Mouse (Mus musculus): ENCODE data around the gene Dpysl5. TPM values are rescaled to one million over a fixed set of nuclear protein-coding genes. Genes with fewer than 3 reads are reported as not detected.

The Dpysl5 gene
- polyA plus RNA-seq, 1 experiment from 2014 or later: 7.2 TPM

DNA sequence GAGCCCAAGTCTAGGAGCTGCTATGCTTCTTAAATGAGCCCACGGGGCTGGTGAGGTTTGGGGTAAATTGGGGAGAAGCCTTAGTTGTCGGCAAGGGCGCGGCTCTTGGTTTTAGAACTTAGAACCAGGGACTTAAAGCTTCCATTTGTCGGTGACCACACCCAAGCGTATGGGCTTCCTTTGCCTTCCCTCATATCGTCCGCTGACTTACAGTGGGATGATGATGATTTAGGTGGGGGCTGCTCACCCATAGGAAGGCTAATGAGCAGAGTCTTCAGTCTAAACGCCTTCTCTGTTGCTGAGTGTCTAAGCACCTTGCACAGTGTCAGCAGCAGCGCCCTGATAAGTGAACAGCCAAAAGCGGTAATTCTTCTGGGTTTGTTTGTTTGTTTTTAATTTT is 2.3 kb downstream of the Dpysl5 start:
- peak overlapping the region; percentile 24; the same call in 1 of the 2 replicates for H3K9ac ChIP-seq (ENCODE audit: low read depth, low read length)

DNA sequence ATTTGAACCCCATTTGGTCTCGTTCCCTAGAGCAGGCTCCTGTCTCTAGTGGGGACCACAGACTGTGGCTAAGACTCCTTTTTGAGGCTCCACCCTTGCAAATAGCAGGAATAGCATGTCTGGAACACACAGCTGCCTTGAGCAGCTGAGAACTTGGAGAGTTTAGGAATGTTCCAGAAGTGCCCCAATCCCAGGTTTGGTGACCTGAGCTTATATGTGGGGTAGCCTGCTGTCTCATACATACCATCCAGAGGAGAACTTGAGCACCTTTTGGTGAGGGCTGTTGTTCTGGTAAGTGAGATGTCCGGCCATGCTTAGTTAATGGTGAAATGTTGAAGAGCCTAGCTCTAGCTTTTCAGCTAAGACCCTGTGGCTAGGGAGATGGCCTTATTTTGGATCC is 4.9 kb downstream of the Dpysl5 start:
- no peak overlapping the region for H3K4me2 ChIP-seq (replicated peaks; ENCODE audit: low read depth, low read length)
- H3K9ac ChIP-seq (ENCODE audit: low read depth, low read length): no peak overlapping the region
- 91% methylated on average over 2 of the region's 2 CpGs for WGBS
- no peak for ATAC-seq (ENCODE audit: low FRiP score, low TSS enrichment)
- no peaks in the 10 kb centered on the region for H3K9me3 ChIP-seq (ENCODE audit: control insufficient read depth, low read length)
- no peaks in the 10 kb centered on the region for H3K4me1 ChIP-seq (ENCODE audit: control insufficient read depth, insufficient read depth, low read length)
- H3K4me3 ChIP-seq (ENCODE audit: low read length): no peak overlapping the region
- H3K36me3 ChIP-seq (ENCODE audit: control insufficient read depth, insufficient read depth, low read length): no peaks in the 10 kb centered on the region
- no peak overlapping the region for H3K27ac ChIP-seq (ENCODE audit: low read depth, low read length)
- H3K27me3 ChIP-seq (ENCODE audit: control insufficient read depth, insufficient read depth, low read length): peaks cover 26% of the 10 kb centered on the region

More for the DNA sequence above, 2.3 kb downstream of the Dpysl5 start:
- H3K27ac ChIP-seq (ENCODE audit: low read depth, low read length): no peak overlapping the region
- H3K9me3 ChIP-seq (ENCODE audit: control insufficient read depth, low read length): no peaks in the 10 kb centered on the region
- H3K27me3 ChIP-seq (ENCODE audit: control insufficient read depth, insufficient read depth, low read length): peaks cover 33% of the 10 kb centered on the region
- peak overlapping the region; percentile 56 for H3K4me3 ChIP-seq (ENCODE audit: low read length)
- no peak for ATAC-seq (ENCODE audit: low FRiP score, low TSS enrichment)
- H3K4me2 ChIP-seq (replicated peaks; ENCODE audit: low read depth, low read length): peak overlapping the region; percentile 91
- no peaks in the 10 kb centered on the region for H3K36me3 ChIP-seq (ENCODE audit: control insufficient read depth, insufficient read depth, low read length)
- 19% methylated on average over 11 of the region's 11 CpGs for WGBS
- no peaks in the 10 kb centered on the region for H3K4me1 ChIP-seq (ENCODE audit: control insufficient read depth, insufficient read depth, low read length)

DNA sequence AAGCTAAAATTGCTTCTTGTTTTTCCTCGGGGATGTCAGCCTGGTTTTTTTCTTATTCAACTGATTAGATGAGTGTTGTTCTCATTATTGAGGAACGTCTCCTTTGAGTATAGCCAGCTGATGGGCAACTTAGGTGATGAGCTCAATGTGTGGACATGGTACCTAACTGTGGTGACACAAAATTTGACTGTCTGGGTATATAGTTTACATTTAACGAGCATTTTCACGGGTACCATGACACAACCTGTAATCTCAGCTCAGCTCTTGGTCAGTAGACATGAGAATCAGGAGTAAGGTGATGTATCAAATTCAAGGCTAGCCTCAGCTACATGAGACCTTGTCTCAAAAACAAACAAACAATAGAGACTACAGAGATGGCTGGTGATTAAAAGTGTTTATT is 6.1 kb downstream of the Dpysl5 start:
- no peaks in the 10 kb centered on the region for H3K4me1 ChIP-seq (ENCODE audit: control insufficient read depth, insufficient read depth, low read length)
- no peak overlapping the region for H3K4me3 ChIP-seq (ENCODE audit: low read length)
- ATAC-seq (ENCODE audit: low FRiP score, low TSS enrichment): no peak
- no peak overlapping the region for H3K4me2 ChIP-seq (replicated peaks; ENCODE audit: low read depth, low read length)
- peaks cover 19% of the 10 kb centered on the region for H3K27me3 ChIP-seq (ENCODE audit: control insufficient read depth, insufficient read depth, low read length)
- no peaks in the 10 kb centered on the region for H3K36me3 ChIP-seq (ENCODE audit: control insufficient read depth, insufficient read depth, low read length)
- 85% methylated on average over 4 of the region's 4 CpGs for WGBS
- H3K9ac ChIP-seq (ENCODE audit: low read depth, low read length): no peak overlapping the region
- no peak overlapping the region for H3K27ac ChIP-seq (ENCODE audit: low read depth, low read length)
- H3K9me3 ChIP-seq (ENCODE audit: control insufficient read depth, low read length): no peaks in the 10 kb centered on the region

DNA sequence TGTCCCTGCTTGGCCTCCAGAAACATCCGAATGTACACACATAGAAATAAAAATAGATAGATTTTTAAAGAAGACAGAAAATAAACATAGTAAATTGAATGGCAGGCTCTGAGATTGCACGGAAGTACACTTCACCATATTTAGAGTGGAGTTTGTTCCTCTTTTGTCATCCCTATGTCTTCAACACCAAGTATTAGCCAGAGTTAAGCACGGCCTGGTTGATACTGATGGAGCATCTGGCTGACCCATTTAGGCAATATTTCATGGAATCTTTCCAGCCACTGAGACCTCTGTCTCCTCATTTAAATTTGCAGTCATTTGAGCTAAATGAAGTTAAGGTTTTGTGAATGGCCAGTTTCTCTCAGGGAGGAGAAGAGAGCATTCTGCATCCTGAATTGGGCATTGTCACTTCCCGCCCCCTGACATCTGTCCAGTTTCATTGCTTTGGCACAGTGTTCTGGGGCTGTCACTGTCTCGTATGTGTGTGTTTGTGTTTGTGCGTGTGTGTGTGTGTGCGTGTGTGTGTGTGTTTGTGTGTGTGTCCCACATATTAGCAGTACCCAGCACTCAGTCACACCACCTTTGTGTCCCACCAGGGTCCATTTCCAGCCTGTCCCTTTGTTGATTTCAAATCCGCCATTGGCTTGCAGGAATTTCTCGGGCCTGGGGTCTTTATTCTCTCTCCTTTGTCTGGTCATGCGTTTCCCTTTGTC is 6.8 kb downstream of the Dpysl5 start:
- ATAC-seq (ENCODE audit: low FRiP score, low TSS enrichment): no peak

DNA sequence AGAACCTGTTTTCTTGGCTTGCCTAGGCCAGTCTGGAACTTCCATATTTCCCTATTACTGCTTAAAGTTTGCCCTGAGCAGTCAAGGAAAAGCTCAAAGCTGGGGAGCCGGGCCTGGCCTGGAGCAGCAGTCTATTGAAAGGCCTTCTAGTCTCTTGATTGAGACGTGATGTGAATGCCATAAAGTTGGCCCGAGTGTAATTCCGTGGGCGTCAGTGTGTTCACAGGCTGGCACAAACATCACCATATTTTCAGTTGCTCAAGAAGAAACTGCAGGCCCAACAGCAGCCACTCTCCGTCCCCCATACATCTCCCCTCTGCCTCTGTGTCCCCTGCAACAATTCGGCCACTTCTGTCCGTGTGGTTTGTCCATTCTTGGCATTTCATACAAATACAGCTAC is 10.6 kb downstream of the Dpysl5 start:
- no peaks in the 10 kb centered on the region for H3K9me3 ChIP-seq (ENCODE audit: control insufficient read depth, low read length)
- no peaks in the 10 kb centered on the region for H3K4me1 ChIP-seq (ENCODE audit: control insufficient read depth, insufficient read depth, low read length)
- H3K27ac ChIP-seq (ENCODE audit: low read depth, low read length): no peak overlapping the region
- H3K36me3 ChIP-seq (ENCODE audit: control insufficient read depth, insufficient read depth, low read length): no peaks in the 10 kb centered on the region
- H3K27me3 ChIP-seq (ENCODE audit: control insufficient read depth, insufficient read depth, low read length): no peaks in the 10 kb centered on the region
- no peak overlapping the region for H3K9ac ChIP-seq (ENCODE audit: low read depth, low read length)
- no peak for ATAC-seq (ENCODE audit: low FRiP score, low TSS enrichment)
- no peak overlapping the region for H3K4me3 ChIP-seq (ENCODE audit: low read length)
- H3K4me2 ChIP-seq (replicated peaks; ENCODE audit: low read depth, low read length): no peak overlapping the region
- WGBS: 84% methylated on average over 8 of the region's 8 CpGs

More for the DNA sequence above, 6.8 kb downstream of the Dpysl5 start:
- Histone ChIP-seq H3K9ac (ENCODE audit: low read depth, low read length) (no peak overlapping the region), H3K9me3 (ENCODE audit: control insufficient read depth, low read length) (no peaks in the 10 kb centered on the region), H3K4me3 (ENCODE audit: low read length) (no peak overlapping the region), H3K4me1 (ENCODE audit: control insufficient read depth, insufficient read depth, low read length) (no peaks in the 10 kb centered on the region), H3K4me2 (replicated peaks; ENCODE audit: low read depth, low read length) (no peak overlapping the region), H3K27me3 (ENCODE audit: control insufficient read depth, insufficient read depth, low read length) (peaks cover 12% of the 10 kb centered on the region), H3K36me3 (ENCODE audit: control insufficient read depth, insufficient read depth, low read length) (no peaks in the 10 kb centered on the region), H3K27ac (ENCODE audit: low read depth, low read length) (no peak overlapping the region)
- WGBS: 80% methylated on average over 10 of the region's 10 CpGs

DNA sequence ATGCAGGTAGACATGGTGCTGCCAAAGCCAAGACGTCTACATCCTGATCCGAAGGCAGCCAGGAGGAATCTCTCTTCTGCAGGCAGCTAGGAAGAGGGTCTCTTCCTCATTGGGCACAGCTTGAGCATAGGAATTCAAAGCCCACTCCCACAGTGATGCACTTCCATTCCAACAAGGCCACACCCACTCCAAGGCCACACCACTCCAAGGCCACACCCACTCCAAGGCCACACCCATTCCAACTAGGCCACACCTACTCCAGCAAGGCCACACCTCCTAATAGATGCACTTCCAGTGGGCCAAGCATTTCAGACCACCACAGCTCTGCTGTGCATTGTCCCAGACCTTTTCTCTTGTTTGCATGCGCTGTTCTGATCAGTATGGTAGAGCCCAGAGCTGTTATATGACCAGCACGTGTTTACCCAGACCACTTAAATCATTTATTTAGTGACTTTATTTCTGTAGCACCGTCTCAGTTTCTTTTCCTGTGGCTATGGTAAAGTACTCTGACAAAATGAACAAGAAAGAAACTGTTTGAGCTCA is 14.9 kb downstream of the Dpysl5 start:
- H3K27me3 ChIP-seq (ENCODE audit: control insufficient read depth, insufficient read depth, low read length): no peaks in the 10 kb centered on the region
- 92% methylated on average over 5 of the region's 5 CpGs for WGBS
- no peak overlapping the region for H3K27ac ChIP-seq (ENCODE audit: low read depth, low read length)
- no peak overlapping the region for H3K9ac ChIP-seq (ENCODE audit: low read depth, low read length)
- H3K36me3 ChIP-seq (ENCODE audit: control insufficient read depth, insufficient read depth, low read length): no peaks in the 10 kb centered on the region
- no peak overlapping the region for H3K4me3 ChIP-seq (ENCODE audit: low read length)
- no peak for ATAC-seq (ENCODE audit: low FRiP score, low TSS enrichment)
- 0 out of 2 replicates have a peak, but pooled peaks cover 1% of the 10 kb centered on the region for H3K4me1 ChIP-seq (ENCODE audit: control insufficient read depth, insufficient read depth, low read length)
- no peak overlapping the region for H3K4me2 ChIP-seq (replicated peaks; ENCODE audit: low read depth, low read length)
- no peaks in the 10 kb centered on the region for H3K9me3 ChIP-seq (ENCODE audit: control insufficient read depth, low read length)

DNA sequence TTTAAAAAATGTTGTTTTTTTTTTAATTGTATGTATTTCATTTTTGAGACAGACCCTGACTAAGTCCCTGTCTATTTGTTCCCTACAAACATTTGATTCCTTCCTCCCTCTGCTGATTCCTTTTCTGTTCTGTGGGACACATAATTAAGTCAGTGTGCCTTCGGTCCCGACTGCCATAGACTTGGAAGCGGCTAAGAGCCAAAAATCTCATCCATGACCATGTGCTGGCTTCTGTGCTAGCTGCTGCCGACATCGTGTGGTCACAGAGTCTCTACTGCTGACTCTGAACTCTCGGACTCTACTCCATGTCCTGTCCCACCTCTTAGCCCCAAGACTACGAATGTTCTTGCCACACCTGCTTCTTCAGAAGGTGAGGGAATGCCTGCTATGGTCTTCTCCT is 21.1 kb downstream of the Dpysl5 start:
- no peak overlapping the region for H3K9ac ChIP-seq (ENCODE audit: low read depth, low read length)
- no peak overlapping the region for H3K27ac ChIP-seq (ENCODE audit: low read depth, low read length)
- no peak for ATAC-seq (ENCODE audit: low FRiP score, low TSS enrichment)
- WGBS: 89% methylated on average over 7 of the region's 7 CpGs
- no peaks in the 10 kb centered on the region for H3K36me3 ChIP-seq (ENCODE audit: control insufficient read depth, insufficient read depth, low read length)
- no peak overlapping the region for H3K4me2 ChIP-seq (replicated peaks; ENCODE audit: low read depth, low read length)
- H3K9me3 ChIP-seq (ENCODE audit: control insufficient read depth, low read length): no peaks in the 10 kb centered on the region
- 0 out of 2 replicates have a peak, but pooled peaks cover 3% of the 10 kb centered on the region for H3K4me1 ChIP-seq (ENCODE audit: control insufficient read depth, insufficient read depth, low read length)
- H3K27me3 ChIP-seq (ENCODE audit: control insufficient read depth, insufficient read depth, low read length): no peaks in the 10 kb centered on the region
- H3K4me3 ChIP-seq (ENCODE audit: low read length): no peak overlapping the region

DNA sequence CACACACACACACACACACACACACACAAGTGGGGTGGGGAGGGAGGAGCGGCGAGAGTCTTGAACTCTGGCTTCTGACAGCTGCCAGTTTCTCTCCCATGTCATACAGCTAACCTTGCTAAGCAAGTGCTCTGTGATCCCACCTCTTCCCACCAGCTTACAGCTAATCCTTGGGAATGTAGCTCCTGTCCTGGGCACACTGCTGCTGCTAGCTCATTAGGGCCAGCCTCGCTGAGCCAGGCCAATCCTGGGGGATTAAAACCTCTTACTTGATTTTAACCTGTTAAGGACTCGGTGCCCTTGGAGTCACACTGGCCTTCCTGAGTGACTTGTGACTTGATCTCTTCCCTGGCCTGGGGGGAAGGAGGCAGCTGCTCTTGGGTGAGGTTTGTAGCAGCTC is 23.3 kb downstream of the Dpysl5 start:
- H3K27ac ChIP-seq (ENCODE audit: low read depth, low read length): no peak overlapping the region
- no peaks in the 10 kb centered on the region for H3K9me3 ChIP-seq (ENCODE audit: control insufficient read depth, low read length)
- no peak overlapping the region for H3K4me3 ChIP-seq (ENCODE audit: low read length)
- WGBS: 49% methylated on average over 4 of the region's 4 CpGs
- 0 out of 2 replicates have a peak, but pooled peaks cover 3% of the 10 kb centered on the region for H3K4me1 ChIP-seq (ENCODE audit: control insufficient read depth, insufficient read depth, low read length)
- H3K9ac ChIP-seq (ENCODE audit: low read depth, low read length): no peak overlapping the region
- H3K36me3 ChIP-seq (ENCODE audit: control insufficient read depth, insufficient read depth, low read length): no peaks in the 10 kb centered on the region
- H3K27me3 ChIP-seq (ENCODE audit: control insufficient read depth, insufficient read depth, low read length): no peaks in the 10 kb centered on the region; the same call in 1 of the 2 replicates
- no peak for ATAC-seq (ENCODE audit: low FRiP score, low TSS enrichment)
- H3K4me2 ChIP-seq (replicated peaks; ENCODE audit: low read depth, low read length): no peak overlapping the region

DNA sequence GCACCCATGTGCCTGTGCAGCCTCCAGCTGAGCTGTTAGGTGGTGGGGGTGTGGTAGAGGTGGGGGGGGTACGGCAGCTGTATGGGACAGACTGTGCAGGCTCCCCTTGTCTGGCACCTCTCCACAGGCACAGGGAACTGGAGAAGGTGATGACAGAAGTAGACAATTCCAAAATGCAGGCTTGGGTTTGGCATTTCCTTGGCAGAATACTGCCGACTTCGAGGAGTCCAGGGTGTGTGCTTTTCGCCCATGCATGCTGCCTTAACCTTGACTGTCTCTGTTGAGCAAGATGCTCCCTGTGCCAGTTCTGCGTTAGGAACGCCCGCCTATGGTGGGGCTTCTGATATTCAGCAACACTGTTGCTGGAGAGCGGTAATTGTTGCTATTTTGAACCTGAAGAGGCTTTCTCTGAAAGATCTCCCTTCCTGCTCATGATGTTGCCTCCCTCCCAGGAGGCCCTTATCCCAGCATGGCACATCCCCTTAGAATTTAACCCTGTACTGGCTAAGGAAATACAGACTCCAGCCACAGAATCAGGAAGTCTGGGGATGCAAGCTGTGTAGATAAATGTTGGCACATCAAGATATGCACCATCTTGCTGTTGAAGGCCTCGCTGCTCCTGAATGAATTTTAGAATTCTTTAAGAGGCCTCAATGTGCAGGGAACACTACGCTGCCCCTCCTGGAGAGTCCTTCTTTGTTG is 26.9 kb downstream of the Dpysl5 start:
- H3K27me3 ChIP-seq (ENCODE audit: control insufficient read depth, insufficient read depth, low read length): no peaks in the 10 kb centered on the region; the same call in 1 of the 2 replicates
- H3K4me2 ChIP-seq (replicated peaks; ENCODE audit: low read depth, low read length): no peak overlapping the region
- no peak overlapping the region for H3K9ac ChIP-seq (ENCODE audit: low read depth, low read length)
- H3K27ac ChIP-seq (ENCODE audit: low read depth, low read length): no peak overlapping the region
- 38% methylated on average over 10 of the region's 10 CpGs for WGBS
- H3K4me3 ChIP-seq (ENCODE audit: low read length): no peak overlapping the region
- no peaks in the 10 kb centered on the region for H3K36me3 ChIP-seq (ENCODE audit: control insufficient read depth, insufficient read depth, low read length)
- ATAC-seq (ENCODE audit: low FRiP score, low TSS enrichment): no peak
- no peaks in the 10 kb centered on the region for H3K4me1 ChIP-seq (ENCODE audit: control insufficient read depth, insufficient read depth, low read length)
- no peaks in the 10 kb centered on the region for H3K9me3 ChIP-seq (ENCODE audit: control insufficient read depth, low read length)
